22 mouse cellular contexts compared by ENCODE assay signal in the genomic region with DNA sequence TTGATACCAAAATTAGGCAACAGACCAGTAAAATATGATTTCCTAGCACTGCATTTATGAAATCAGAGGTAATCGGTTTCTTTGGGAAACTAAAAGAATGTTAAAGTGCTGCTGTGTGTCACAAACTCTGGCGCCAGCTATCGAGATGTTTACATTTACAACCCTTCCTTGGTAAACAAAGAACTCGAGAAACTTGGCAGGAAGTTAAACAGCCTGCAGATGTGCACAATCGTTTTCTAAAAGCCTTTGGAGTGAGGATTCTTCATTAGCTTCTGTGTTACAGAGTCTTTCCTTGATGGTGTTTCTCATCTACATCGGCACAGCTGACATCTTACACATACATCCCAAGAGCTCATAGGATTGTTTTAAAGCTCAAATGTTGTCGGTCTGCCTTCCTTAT.
DNase-seq lines count a peak whose midpoint lies in the region; ATAC-seq and TF ChIP-seq lines count a peak whose summit lies in the region.
"Had no signal": no experiment of that assay in that cellular context is flagged by ENCODE, and none has a peak within 500 bp of the region (broad histone marks: within the 10 kb centered on the region; RNA-seq: fewer than 3 reads in every experiment).

No protein-coding gene starts in this region.

- no peak overlapping the region for H3K4me2 ChIP-seq in forebrain, embryonic 14.5 days (ENCODE audit: low read length)
- no peak overlapping the region for H3K4me2 ChIP-seq in forebrain, embryonic 15.5 days (replicated peaks)
- H3K4me2 ChIP-seq in liver, postnatal 0 days (ENCODE audit: low read depth, low read length): no peak overlapping the region
- no peak overlapping the region for H3K4me2 ChIP-seq in lung, postnatal 0 days (replicated peaks; ENCODE audit: low read depth, low read length)
- H3K4me2 ChIP-seq in intestine, embryonic 16.5 days (ENCODE audit: low read depth, low read length): no peak overlapping the region
- H3K4me2 ChIP-seq: embryonic facial prominence, embryonic 15.5 days; heart, embryonic 11.5 days; heart, embryonic 15.5 days; hindbrain, embryonic 13.5 days had no signal

- DNase-seq in forebrain, embryonic 14.5 days (ENCODE audit: low spot score): peak; percentile 4
- DNase-seq in liver, adult 2 months (ENCODE audit: extremely low read depth, low read depth, low spot score): peak; percentile 13
- DNase-seq in liver, postnatal 0 days: no peak
- peak; percentile 29 for DNase-seq in lung, postnatal 0 days (ENCODE audit: low spot score)
- no peak for DNase-seq in lung, postnatal 14 days
- DNase-seq in ovary, postnatal 36 days (ENCODE audit: low spot score): no peak
- DNase-seq: adrenal gland, postnatal 10 days; cerebellum, adult 18-20 months; cerebellum, adult 9-11 months; cerebellum, postnatal 36 days; gastrocnemius, postnatal 14 days; heart, adult 2 months; heart, postnatal 14 days had no signal

- H3K4me3 ChIP-seq in forebrain, embryonic 14.5 days (ENCODE audit: low read depth, low read length): no peak overlapping the region
- H3K4me3 ChIP-seq in forebrain, embryonic 15.5 days: no peak overlapping the region
- H3K4me3 ChIP-seq in liver, adult 2 months (ENCODE audit: insufficient read depth, low read depth, low read length): no peak overlapping the region
- no peak overlapping the region for H3K4me3 ChIP-seq in liver, postnatal 0 days (ENCODE audit: low read depth, low read length)
- no peak overlapping the region for H3K4me3 ChIP-seq in lung, postnatal 0 days (ENCODE audit: low read depth, low read length)
- H3K4me3 ChIP-seq in intestine, embryonic 16.5 days (ENCODE audit: low read length): no peak overlapping the region
- H3K4me3 ChIP-seq: embryonic facial prominence, embryonic 15.5 days; erythroblast, embryonic 14.5 days; forebrain, embryonic 10.5 days; heart, adult 2 months; heart, embryonic 15.5 days; hindbrain, embryonic 13.5 days had no signal

- no peak overlapping the region for H3K27ac ChIP-seq in forebrain, embryonic 14.5 days (ENCODE audit: low read depth, low read length)
- no peak overlapping the region for H3K27ac ChIP-seq in forebrain, embryonic 15.5 days (replicated peaks)
- no peak overlapping the region for H3K27ac ChIP-seq in liver, adult 2 months (replicated peaks; ENCODE audit: insufficient read depth, low read depth, low read length)
- H3K27ac ChIP-seq in liver, postnatal 0 days (ENCODE audit: low read depth): no peak overlapping the region
- no peak overlapping the region for H3K27ac ChIP-seq in lung, postnatal 0 days (ENCODE audit: low read length)
- no peak overlapping the region for H3K27ac ChIP-seq in intestine, embryonic 16.5 days (ENCODE audit: low read length)
- H3K27ac ChIP-seq: embryonic facial prominence, embryonic 15.5 days; forebrain, embryonic 10.5 days; heart, adult 2 months; heart, embryonic 15.5 days; hindbrain, embryonic 13.5 days had no signal

- no peak for ATAC-seq in forebrain, embryonic 14.5 days
- no peak for ATAC-seq in forebrain, embryonic 15.5 days (replicated peaks)
- no peak for ATAC-seq in liver, postnatal 0 days
- no peak for ATAC-seq in lung, postnatal 0 days
- ATAC-seq in intestine, embryonic 16.5 days: peak; percentile 59
- ATAC-seq: forebrain, embryonic 16.5 days had no signal

- no peak for TF ChIP-seq POLR2A in liver, adult 2 months (IDR thresholded peaks at IDR 0.05; ENCODE audit: extremely low read depth, insufficient read depth, low read length)

- H3K4me1 ChIP-seq in forebrain, embryonic 14.5 days (ENCODE audit: control insufficient read depth, insufficient read depth, low read length): peaks cover 2% of the 10 kb centered on the region; the same call in 1 of the 2 replicates
- no peaks in the 10 kb centered on the region for H3K4me1 ChIP-seq in forebrain, embryonic 15.5 days
- H3K4me1 ChIP-seq in liver, adult 2 months (ENCODE audit: control insufficient read depth, insufficient read depth, low read length): no peaks in the 10 kb centered on the region
- no peaks in the 10 kb centered on the region for H3K4me1 ChIP-seq in liver, postnatal 0 days (ENCODE audit: insufficient read depth)
- no peaks in the 10 kb centered on the region for H3K4me1 ChIP-seq in lung, postnatal 0 days (ENCODE audit: insufficient read depth, low read depth, low read length)
- H3K4me1 ChIP-seq in intestine, embryonic 16.5 days (ENCODE audit: control insufficient read depth, insufficient read depth, low read length): no peaks in the 10 kb centered on the region
- H3K4me1 ChIP-seq: embryonic facial prominence, embryonic 15.5 days; forebrain, embryonic 10.5 days; heart, embryonic 15.5 days; hindbrain, embryonic 13.5 days had no signal

- TF ChIP-seq EP300 in liver, postnatal 0 days (IDR thresholded peaks at IDR 0.05; ENCODE audit: low read depth): no peak
- 0 out of 2 replicates have a peak, but pooled peaks have one; percentile 13 for TF ChIP-seq EP300 in lung, postnatal 0 days (IDR thresholded peaks at IDR 0.05)

- no peaks in the 10 kb centered on the region for H3K36me3 ChIP-seq in forebrain, embryonic 14.5 days (ENCODE audit: control insufficient read depth, insufficient read depth, low read length)
- H3K36me3 ChIP-seq in forebrain, embryonic 15.5 days: no peaks in the 10 kb centered on the region
- no peaks in the 10 kb centered on the region for H3K36me3 ChIP-seq in liver, adult 2 months (ENCODE audit: control insufficient read depth, insufficient read depth, low read length)
- H3K36me3 ChIP-seq in liver, postnatal 0 days (replicated peaks; ENCODE audit: insufficient read depth, low read length): no peaks in the 10 kb centered on the region
- no peaks in the 10 kb centered on the region for H3K36me3 ChIP-seq in lung, postnatal 0 days (ENCODE audit: insufficient read depth, low read length)
- H3K36me3 ChIP-seq in intestine, embryonic 16.5 days (ENCODE audit: control insufficient read depth, insufficient read depth, low read length): no peaks in the 10 kb centered on the region
- H3K36me3 ChIP-seq: embryonic facial prominence, embryonic 15.5 days; forebrain, embryonic 10.5 days; heart, embryonic 15.5 days; hindbrain, embryonic 13.5 days had no signal

- H3K27me3 ChIP-seq in forebrain, embryonic 14.5 days (replicated peaks; ENCODE audit: control insufficient read depth, insufficient read depth, low read length): no peaks in the 10 kb centered on the region
- no peaks in the 10 kb centered on the region for H3K27me3 ChIP-seq in forebrain, embryonic 15.5 days
- H3K27me3 ChIP-seq in liver, adult 2 months (ENCODE audit: control insufficient read depth, insufficient read depth, low read length): no peaks in the 10 kb centered on the region
- H3K27me3 ChIP-seq in liver, postnatal 0 days (ENCODE audit: insufficient read depth, low read length): no peaks in the 10 kb centered on the region
- no peaks in the 10 kb centered on the region for H3K27me3 ChIP-seq in lung, postnatal 0 days (replicated peaks; ENCODE audit: insufficient read depth, low read length)
- no peaks in the 10 kb centered on the region for H3K27me3 ChIP-seq in intestine, embryonic 16.5 days (replicated peaks; ENCODE audit: control insufficient read depth, insufficient read depth, low read length)
- H3K27me3 ChIP-seq: embryonic facial prominence, embryonic 15.5 days; heart, embryonic 15.5 days; hindbrain, embryonic 13.5 days had no signal

- H3K9me3 ChIP-seq in forebrain, embryonic 14.5 days (replicated peaks; ENCODE audit: control insufficient read depth, low read length): no peaks in the 10 kb centered on the region
- H3K9me3 ChIP-seq in forebrain, embryonic 15.5 days: no peaks in the 10 kb centered on the region
- H3K9me3 ChIP-seq in liver, postnatal 0 days (ENCODE audit: low read length): no peaks in the 10 kb centered on the region
- H3K9me3 ChIP-seq in lung, postnatal 0 days (ENCODE audit: low read length): no peaks in the 10 kb centered on the region
- no peaks in the 10 kb centered on the region for H3K9me3 ChIP-seq in intestine, embryonic 16.5 days (ENCODE audit: control insufficient read depth, low read length)
- H3K9me3 ChIP-seq: embryonic facial prominence, embryonic 15.5 days; forebrain, embryonic 10.5 days; heart, embryonic 15.5 days; hindbrain, embryonic 13.5 days had no signal

- H3K9ac ChIP-seq in forebrain, embryonic 14.5 days (ENCODE audit: low read length): no peak overlapping the region
- H3K9ac ChIP-seq in forebrain, embryonic 15.5 days (replicated peaks): no peak overlapping the region
- no peak overlapping the region for H3K9ac ChIP-seq in liver, adult 2 months (ENCODE audit: low read depth, low read length)
- no peak overlapping the region for H3K9ac ChIP-seq in liver, postnatal 0 days (replicated peaks)
- H3K9ac ChIP-seq in lung, postnatal 0 days (replicated peaks; ENCODE audit: low read depth): no peak overlapping the region
- no peak overlapping the region for H3K9ac ChIP-seq in intestine, embryonic 16.5 days (ENCODE audit: low read depth, low read length)
- H3K9ac ChIP-seq: embryonic facial prominence, embryonic 15.5 days; heart, embryonic 15.5 days; hindbrain, embryonic 13.5 days had no signal

- no peaks in the 10 kb centered on the region for H3K79me2 ChIP-seq in liver, adult 2 months (ENCODE audit: control insufficient read depth, insufficient read depth, low read length)

- 72% methylated on average over 7 of the region's 7 CpGs for WGBS in forebrain, embryonic 14.5 days
- WGBS in forebrain, embryonic 15.5 days: 66% methylated on average over 7 of the region's 7 CpGs
- 52% methylated on average over 7 of the region's 7 CpGs for WGBS in liver, adult 2 months
- 40% methylated on average over 7 of the region's 7 CpGs for WGBS in liver, postnatal 0 days (ENCODE audit: insufficient replicate concordance)
- 14% methylated on average over 7 of the region's 7 CpGs for WGBS in lung, postnatal 0 days
- 27% methylated on average over 7 of the region's 7 CpGs for WGBS in intestine, embryonic 16.5 days

- no peak for TF ChIP-seq CTCF in liver, adult 2 months (IDR thresholded peaks at IDR 0.05; ENCODE audit: low read depth, low read length)
- TF ChIP-seq CTCF in liver, postnatal 0 days (IDR thresholded peaks at IDR 0.05; ENCODE audit: low read depth): no peak
- TF ChIP-seq CTCF in lung, postnatal 0 days (IDR thresholded peaks at IDR 0.05): no peak

Comparison
In these comparisons a context has a peak if more than half of its experiments do, and no peak if none do; other contexts are left out.
1. DNase-seq: peak in forebrain, embryonic 14.5 days (single experiment), liver, adult 2 months (single experiment) and lung, postnatal 0 days (single experiment); none in liver, postnatal 0 days (single experiment), lung, postnatal 14 days (single experiment) and ovary, postnatal 36 days (single experiment).